Mouse (Mus musculus) embryo, embryonic 11.5 days (tissue): Measurements from ENCODE around the gene 9430097D07Rik.

ENCODE experiments used
- DNase-seq: peaks from one replicate; pipeline ENCODE4 v3.0.0-alpha.2; 2012; ENCODE audit warnings: low read depth, low spot score

9430097D07Rik gene

GRCm38 (mm10) chr2:32575586-32576160, at the start of gene 9430097D07Rik:
9430097D07Rik (minus strand) TSS chr2:32575684.
- DNase-seq = peak; percentile 44

GRCm38 (mm10) chr2:32624111-32624748, 48.7 kb upstream of the 9430097D07Rik start:
- DNase-seq = no peak

DNA sequence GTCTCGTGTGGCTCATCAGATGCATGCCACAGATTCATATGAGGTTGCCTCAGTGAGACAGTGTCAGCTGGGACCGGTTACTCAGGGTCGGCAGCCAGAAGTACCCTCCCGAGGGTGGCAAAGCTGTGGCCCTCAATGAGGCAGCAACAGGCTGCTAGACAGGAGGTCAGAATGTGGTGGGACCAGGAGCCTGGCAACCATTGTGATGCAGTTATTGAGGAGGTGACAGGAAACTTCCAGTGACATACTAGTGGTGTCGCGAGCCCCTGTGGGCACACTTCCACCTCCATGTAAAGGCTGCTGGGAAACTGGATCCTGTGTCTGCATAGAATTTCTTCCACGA, 46.0 kb upstream of the 9430097D07Rik start, which contains the start of gene Ak1:
Gene Ak1 (plus strand): TSS at position 242 of the 343 bp plus-strand sequence.
- no peak for DNase-seq

- no peak for DNase-seq
These were observed 45.4 kb upstream of the 9430097D07Rik start for GRCm38 (mm10) chr2:32620682-32621516.

DNA sequence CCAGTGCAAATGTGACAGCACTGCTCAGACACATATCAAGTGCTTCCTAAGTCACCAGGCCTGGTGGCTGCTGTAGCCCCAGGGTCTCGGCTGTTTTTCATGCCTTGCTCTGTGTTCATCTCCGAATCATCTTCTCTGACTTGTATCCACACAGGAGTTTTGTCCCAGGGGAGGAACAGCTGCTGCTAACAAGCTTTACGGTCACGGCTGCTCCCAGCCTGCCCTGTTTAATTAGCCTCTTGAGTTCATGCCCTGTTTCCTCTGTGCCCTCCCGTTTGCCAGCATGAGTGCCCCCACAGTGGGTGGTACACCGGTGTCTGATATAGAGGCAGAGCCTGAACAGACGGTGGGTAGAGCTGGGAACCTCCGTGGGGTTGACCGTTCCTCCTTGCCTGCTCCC, 42.6 kb upstream of the 9430097D07Rik start:
- DNase-seq = no peak

DNA sequence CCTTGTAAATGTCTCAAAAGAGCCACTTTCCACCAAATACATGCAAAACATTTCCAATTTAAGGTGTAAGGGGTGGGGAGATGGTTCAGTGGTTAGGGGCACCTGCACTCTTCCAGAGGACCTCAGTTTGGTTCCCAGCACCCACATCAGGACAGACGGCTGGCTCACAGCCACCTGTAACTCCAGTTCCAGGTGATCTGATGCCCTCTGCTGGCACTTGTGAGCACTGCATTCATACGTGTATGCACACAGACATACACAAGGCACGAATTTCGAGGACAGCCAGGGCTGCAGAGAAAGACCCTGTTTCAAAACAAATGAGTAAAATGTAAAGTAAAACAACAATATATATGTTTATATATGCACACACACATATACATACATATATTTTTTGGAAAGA, 42.1 kb upstream of the 9430097D07Rik start:
- no peak for DNase-seq

DNA sequence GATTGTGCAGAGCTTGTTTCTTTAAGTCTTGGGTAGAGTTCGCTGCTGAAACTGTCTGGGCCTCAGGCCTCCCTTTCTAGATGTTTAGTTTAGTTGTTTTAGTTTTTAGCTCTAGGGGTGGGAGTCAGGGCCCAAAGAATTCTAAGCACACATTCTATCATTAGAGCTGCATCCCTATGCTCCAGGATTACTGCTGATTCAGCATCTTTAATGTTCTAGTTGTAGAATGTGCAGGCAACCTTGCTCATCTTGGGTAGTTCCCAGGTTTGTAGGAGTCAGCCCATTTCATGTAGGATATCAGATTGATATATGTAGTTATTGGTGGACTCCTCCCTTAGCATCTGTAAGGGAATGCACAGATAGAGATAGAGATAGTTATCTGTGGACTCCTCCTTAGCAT, 41.6 kb upstream of the 9430097D07Rik start:
- no peak for DNase-seq

GRCm38 (mm10) chr2:32612274-32612673, 36.8 kb upstream of the 9430097D07Rik start:
- no peak for DNase-seq

DNA sequence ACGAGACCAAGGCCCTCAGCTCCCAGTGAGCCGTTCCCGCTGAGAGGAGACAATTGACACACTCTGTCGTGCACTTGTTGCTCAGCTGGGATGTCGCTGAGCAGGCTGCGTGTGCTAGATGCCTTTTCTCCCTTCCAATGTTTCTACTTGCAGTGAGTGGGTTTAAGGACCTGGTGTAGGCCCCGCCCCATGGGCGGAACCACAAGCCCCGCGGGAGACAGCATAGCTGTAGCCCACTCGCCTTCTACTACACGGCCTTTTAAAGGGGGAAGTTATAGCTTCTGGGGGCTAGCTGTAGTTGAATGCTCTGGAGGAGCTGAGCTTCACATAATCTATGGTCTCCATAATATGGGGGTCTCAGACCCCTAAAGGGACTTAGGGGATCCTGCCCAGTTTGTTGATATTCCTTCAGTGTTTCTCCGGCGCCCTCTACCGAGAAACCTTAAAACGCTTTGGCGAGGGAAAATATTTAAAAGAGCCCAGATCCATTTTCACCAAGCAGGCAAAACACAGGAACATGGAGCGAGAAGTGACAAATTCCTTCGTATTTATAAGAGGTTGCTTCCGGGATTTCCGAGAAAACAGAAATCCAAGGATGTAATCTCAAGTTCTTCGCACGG, 35.2 kb upstream of the 9430097D07Rik start:
- DNase-seq = no peak

- no peak for DNase-seq
These were observed 33.4 kb upstream of the 9430097D07Rik start for GRCm38 (mm10) chr2:32608778-32609435.

- DNase-seq = peak; percentile 46
These were observed 32.8 kb upstream of the 9430097D07Rik start for GRCm38 (mm10) chr2:32608141-32608777.

DNA sequence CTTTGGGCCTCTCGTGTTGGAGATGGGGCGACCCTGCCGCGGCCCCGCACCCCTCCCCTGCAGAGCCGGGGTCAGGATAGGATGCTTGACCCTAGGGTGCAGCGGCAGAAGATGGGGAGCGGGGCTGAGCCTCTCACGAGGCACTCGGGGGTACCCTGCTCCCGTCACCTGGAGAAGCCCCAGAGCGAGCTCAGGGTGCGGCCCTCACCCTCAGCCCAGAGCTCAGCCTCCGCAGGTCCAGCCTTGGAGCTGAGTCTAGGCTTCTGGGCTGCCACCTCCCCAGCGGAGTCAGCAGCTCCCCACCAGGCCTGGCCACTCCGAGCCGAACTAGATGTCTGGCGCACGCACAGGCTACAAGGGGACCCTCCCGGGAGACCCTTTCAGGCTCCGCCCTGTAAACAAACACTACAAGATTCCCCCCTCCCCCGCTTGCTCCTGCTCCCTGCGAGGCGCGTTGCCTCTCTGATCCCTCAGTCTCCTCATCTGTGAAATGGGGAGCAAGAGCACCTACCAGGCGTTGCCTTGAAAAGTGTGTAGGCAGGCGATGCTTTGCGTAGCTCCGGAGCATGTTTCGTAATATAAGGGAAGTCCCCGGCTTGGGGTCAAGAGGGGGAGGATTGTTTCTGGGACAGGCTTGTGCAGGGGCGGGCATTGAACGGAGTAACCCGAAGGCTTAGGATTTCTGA, 31.9 kb upstream of the 9430097D07Rik start:
- DNase-seq = no peak

DNA sequence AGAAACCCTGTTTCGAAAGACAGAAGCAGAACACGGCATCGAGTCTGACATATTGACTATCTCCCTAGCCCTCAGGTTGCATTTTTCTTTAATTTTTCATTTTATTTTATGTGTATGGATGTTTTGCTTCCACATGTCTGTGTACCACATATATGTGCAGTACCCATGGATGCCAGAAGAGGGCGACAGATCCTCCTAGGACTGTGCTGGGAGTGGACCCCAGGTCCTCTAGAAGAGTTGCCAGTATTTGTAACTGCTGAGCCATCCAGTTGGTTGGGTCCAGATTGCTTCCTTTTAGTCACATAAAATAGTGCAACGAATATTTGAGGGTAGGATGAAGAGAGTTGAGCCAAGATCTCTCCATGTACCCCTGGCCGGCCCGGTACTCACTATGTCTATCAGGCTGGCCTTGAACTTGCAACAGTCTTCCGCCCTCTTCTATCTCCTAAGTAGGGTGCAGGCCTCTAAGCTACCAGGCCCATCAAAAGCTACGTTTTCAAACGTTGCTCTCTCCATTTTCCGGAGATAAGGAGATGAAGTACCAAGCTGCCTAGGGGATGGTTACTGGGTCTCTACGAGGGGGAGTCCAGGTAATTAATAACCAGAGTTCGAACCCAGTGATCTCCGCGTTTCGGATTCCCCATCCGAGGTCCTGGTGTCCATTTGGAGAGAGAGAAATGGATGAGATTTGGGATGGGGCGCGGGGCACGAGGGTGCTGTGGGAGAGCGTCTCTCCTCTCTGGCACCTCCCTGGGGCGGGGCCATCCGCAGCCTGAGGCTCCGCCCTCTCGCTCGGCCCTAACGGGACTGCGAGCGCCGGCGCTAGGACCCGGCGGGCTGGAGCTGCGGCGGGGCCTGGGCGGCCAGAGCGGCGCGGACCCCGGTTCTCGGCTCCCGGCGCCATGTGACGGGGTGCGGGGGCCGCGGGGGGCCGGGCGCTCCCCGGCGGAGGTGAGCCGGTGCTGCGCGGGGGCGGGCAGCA, 31.0 kb upstream of the 9430097D07Rik start:
- peak; percentile 79 for DNase-seq

DNA sequence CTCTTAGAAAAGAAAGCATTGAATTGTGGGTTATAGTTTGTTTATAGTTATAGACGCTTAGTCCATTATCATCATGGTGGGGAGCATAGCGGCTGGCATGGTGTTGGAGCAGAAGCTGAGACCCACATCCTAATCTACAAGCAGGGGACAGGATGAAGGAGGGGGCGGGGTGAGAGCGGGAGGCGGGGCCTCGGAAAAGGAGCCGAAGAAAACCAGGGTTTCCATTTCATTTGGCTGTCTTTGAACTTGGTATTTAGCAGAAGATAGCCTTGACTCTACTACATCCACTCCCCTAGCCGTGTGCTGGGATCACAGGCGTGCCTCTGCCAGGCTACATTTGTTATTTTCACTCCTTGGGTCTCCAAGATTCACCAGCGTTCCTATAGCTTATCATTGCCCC, 29.1 kb upstream of the 9430097D07Rik start:
- no peak for DNase-seq

GRCm38 (mm10) chr2:32602600-32603054, 27.1 kb upstream of the 9430097D07Rik start:
- peak; percentile 60 for DNase-seq

DNA sequence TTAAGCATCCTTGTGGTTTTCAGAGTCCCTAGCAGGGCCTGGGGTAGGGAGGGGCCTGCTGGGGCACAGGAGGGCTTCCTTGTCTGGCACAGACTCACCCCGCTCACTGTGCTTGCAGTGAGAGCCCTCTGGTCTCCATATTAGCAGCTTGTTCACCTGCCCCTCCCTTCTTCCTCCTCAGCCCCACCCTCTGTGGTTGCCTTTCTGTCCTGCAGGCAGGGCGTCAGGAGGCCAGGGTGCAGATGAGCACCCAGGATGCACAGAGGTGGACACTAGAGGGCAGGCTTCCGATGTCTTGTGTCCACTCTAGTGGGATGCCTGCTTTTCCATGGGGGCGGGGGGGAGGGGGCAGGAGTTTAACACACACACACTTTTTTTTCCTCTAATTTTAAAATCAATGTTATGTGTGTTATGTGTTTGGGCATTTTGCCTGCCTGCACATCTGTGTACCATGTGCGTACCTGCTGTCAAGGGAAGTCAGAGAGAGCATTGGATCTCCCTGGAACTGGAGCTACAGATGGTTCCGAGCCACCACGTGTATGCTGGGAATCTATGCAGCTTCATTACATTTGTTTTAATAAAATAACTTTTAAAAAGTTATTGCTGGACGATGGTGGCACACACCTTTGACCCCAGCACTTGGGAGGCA, 26.1 kb upstream of the 9430097D07Rik start:
- DNase-seq = no peak

- DNase-seq = no peak
These were observed 23.9 kb upstream of the 9430097D07Rik start, which contains the start of gene St6galnac6 for GRCm38 (mm10) chr2:32599409-32599808. St6galnac6 (plus strand) TSS chr2:32599709.

DNA sequence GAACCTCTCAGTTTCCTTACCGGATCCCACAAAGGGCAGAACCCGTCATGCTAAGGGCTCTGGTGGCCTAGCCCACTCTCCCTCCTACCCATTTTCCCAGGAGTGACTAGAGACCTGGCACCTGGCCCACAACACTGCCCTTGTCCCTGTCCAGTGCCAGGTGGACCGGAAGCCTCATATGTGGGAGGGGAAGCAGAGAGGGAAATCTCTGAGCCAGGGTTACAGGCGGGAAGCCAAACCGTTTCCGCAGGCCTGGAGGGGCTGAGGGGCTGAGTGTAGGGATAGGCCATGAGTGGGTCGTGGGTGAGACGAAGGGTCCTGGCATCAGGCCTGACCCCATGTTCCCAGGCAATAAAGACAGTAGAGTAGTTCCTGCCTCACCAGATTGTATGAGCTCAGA, 23.0 kb upstream of the 9430097D07Rik start:
- no peak for DNase-seq

- no peak for DNase-seq
These were observed 22.2 kb upstream of the 9430097D07Rik start for GRCm38 (mm10) chr2:32597699-32598098.
